Mouse (Mus musculus): ENCODE results near the gene Rin3. TPM values are rescaled to one million over a fixed set of nuclear protein-coding genes. Genes with fewer than 3 reads are reported as not detected.

The Rin3 gene
- total RNA-seq, 2 experiments from 2014 or later = 29.7 to 33.1 TPM

GRCm38 (mm10) chr12:102420168-102420890 lies 137.5 kb downstream of the Rin3 start:
- no peak for DNase-seq (ENCODE audit: low spot score in 2 of 2)

GRCm38 (mm10) chr12:102422065-102422464 lies 139.2 kb downstream of the Rin3 start:
- peak in 1 of 2 experiments; percentile 44 for DNase-seq (ENCODE audit: low spot score in 2 of 2)

GRCm38 (mm10) chr12:102422623-102423320 lies 139.9 kb downstream of the Rin3 start:
- DNase-seq (ENCODE audit: low spot score in 2 of 2) = no peak

GRCm38 (mm10) chr12:102423625-102424024 lies 140.8 kb downstream of the Rin3 start:
- DNase-seq (ENCODE audit: low spot score in 2 of 2) = no peak

GRCm38 (mm10) chr12:102424456-102424855 lies 141.6 kb downstream of the Rin3 start:
- no peak for DNase-seq (ENCODE audit: low spot score in 2 of 2)

GRCm38 (mm10) chr12:102425048-102425578 lies 142.3 kb downstream of the Rin3 start:
- DNase-seq (ENCODE audit: low spot score in 2 of 2) = no peak

- no peak for DNase-seq (ENCODE audit: low spot score in 2 of 2)
These were observed 143.4 kb downstream of the Rin3 start for GRCm38 (mm10) chr12:102426285-102426684.

- no peak for DNase-seq (ENCODE audit: low spot score in 2 of 2)
These were observed 146.8 kb downstream of the Rin3 start for GRCm38 (mm10) chr12:102429656-102430055.

- no peak for DNase-seq (ENCODE audit: low spot score in 2 of 2)
These were observed 147.4 kb downstream of the Rin3 start for GRCm38 (mm10) chr12:102430228-102430627.

GRCm38 (mm10) chr12:102432238-102432637 lies 149.4 kb downstream of the Rin3 start:
- no peak for DNase-seq (ENCODE audit: low spot score in 2 of 2)

GRCm38 (mm10) chr12:102434107-102434506 lies 151.3 kb downstream of the Rin3 start:
- DNase-seq (ENCODE audit: low spot score in 2 of 2) = no peak

- DNase-seq (ENCODE audit: low spot score in 2 of 2) = no peak
These were observed 154.2 kb downstream of the Rin3 start for GRCm38 (mm10) chr12:102436939-102437526.

GRCm38 (mm10) chr12:102437952-102438351 lies 155.1 kb downstream of the Rin3 start:
- no peak for DNase-seq (ENCODE audit: low spot score in 2 of 2)

- no peak for DNase-seq (ENCODE audit: low spot score in 2 of 2)
These were observed 156.3 kb downstream of the Rin3 start for GRCm38 (mm10) chr12:102438983-102439631.

- DNase-seq (ENCODE audit: low spot score in 2 of 2) = peak; percentile 94 to 98
These were observed 156.8 kb downstream of the Rin3 start, which contains the start of gene Lgmn for GRCm38 (mm10) chr12:102439632-102440023. Gene Lgmn (minus strand): TSS chr12:102439813.

Other genes with a start within 250 kb of the Rin3 start
- under 1 TPM; 0.65 to 0.88 TPM for gene Slc24a4, start 154.3 kb upstream of the Rin3 start, total RNA-seq (2021)
- 100 to 1,000 TPM; 129 to 135 TPM for gene Lgmn, start 156.8 kb downstream of the Rin3 start, total RNA-seq (2021)
- 10 to 100 TPM; 25.4 to 32.8 TPM for gene Golga5, start 186.1 kb downstream of the Rin3 start, total RNA-seq (2021)